Mouse (Mus musculus): ENCODE measurements around the gene Gapdhs. TPM values are rescaled to one million over a fixed set of nuclear protein-coding genes. Genes with fewer than 3 reads are reported as not detected.
A peak's percentile ranks its signal among the peaks of the same experiment; 100 is the strongest.

The Gapdhs gene
- polyA plus RNA-seq, 1 experiment from 2014 or later: 1.5 TPM

DNA sequence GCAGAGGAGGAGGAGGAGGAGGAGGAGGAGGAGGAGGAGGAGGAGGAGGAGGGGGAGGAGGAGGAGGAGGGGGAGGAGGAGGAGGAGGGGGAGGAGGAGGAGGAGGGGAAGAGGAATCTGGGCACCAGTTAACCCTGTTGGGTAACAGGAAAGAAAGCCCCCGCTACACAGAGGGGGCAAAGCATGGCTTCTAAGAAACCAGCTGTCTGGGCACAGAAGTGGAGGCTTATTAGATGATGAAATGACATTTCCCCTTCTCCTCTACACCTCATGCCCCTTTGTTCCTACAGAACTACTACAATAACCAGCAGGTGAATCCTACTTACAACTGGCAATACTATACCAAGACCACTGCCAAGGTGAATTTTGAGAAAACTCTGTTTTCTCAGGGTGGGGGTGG is 34.4 kb upstream of the Gapdhs start:
- no peaks in the 10 kb centered on the region for H3K4me1 ChIP-seq (replicated peaks; ENCODE audit: control insufficient read depth, insufficient read depth, low read length)
- no peak for ATAC-seq (replicated peaks; ENCODE audit: low FRiP score)
- H3K9ac ChIP-seq (ENCODE audit: low read length): no peak overlapping the region
- no peaks in the 10 kb centered on the region for H3K27me3 ChIP-seq (ENCODE audit: control insufficient read depth, insufficient read depth, low read length)
- H3K36me3 ChIP-seq (ENCODE audit: control insufficient read depth, insufficient read depth, low read length): no peaks in the 10 kb centered on the region
- no peak overlapping the region for H3K27ac ChIP-seq (ENCODE audit: low read depth, low read length)
- 86% methylated on average over 1 of the region's 1 CpGs for WGBS
- no peaks in the 10 kb centered on the region for H3K9me3 ChIP-seq (ENCODE audit: control insufficient read depth, low read length)
- H3K4me2 ChIP-seq (ENCODE audit: low read depth, low read length, severe bottlenecking): no peak overlapping the region
- DNase-seq (ENCODE audit: low spot score): no peak
- H3K4me3 ChIP-seq (ENCODE audit: low read depth, low read length): no peak overlapping the region

DNA sequence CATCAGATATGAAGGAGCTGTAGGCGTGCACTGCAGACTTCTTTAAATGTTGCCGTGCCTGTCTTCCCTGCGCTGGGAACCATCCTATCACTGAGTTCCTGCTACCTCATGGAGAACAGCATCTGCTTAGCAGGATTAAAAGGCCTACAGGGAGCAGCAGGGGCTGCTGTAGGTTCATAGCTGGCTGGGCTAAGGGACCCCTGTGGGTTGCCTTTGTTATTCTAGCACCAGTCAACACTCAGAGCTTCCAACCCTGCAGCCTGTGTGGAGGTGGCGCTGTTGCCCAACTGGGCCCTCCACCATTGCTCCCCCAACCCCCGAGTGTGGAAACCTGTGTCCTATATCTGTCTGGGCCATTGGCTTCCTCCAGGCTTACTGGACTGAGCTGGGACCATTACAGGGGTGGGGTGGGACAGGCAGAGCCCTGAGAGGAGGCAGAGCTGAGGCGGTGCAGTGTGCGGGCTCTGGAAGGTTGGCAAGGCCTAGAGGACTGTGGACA is 33.6 kb upstream of the Gapdhs start:
- Histone ChIP-seq H3K9ac (ENCODE audit: low read length) (no peak overlapping the region), H3K4me3 (ENCODE audit: low read depth, low read length) (no peak overlapping the region), H3K27me3 (ENCODE audit: control insufficient read depth, insufficient read depth, low read length) (no peaks in the 10 kb centered on the region), H3K9me3 (ENCODE audit: control insufficient read depth, low read length) (no peaks in the 10 kb centered on the region), H3K4me1 (replicated peaks; ENCODE audit: control insufficient read depth, insufficient read depth, low read length) (no peaks in the 10 kb centered on the region), H3K4me2 (ENCODE audit: low read depth, low read length, severe bottlenecking) (no peak overlapping the region), H3K36me3 (ENCODE audit: control insufficient read depth, insufficient read depth, low read length) (no peaks in the 10 kb centered on the region), H3K27ac (ENCODE audit: low read depth, low read length) (no peak overlapping the region)
- DNase-seq (ENCODE audit: low spot score) (no peak), ATAC-seq (replicated peaks; ENCODE audit: low FRiP score) (no peak)
- 40% methylated on average over 7 of the region's 7 CpGs for WGBS

DNA sequence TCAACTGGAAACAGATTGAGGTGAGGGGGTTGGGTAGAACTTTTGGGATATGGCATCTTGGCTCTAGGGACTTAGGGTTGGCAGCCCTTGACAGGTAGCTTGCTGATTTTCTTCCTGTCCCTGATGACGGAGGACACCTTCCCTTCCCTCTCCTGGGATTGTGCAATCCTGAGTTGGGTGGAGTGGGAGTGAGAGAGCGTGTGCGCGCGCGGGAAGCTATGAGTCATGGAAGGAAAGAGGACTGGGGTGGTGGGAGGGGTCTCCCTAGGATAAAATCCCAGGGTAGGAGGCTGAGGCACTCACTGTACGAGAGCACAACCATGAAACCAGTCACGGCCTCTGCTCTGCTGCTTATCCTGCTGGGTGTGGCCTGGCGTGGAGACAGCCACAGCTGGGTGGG is 32.6 kb upstream of the Gapdhs start:
- no peaks in the 10 kb centered on the region for H3K36me3 ChIP-seq (ENCODE audit: control insufficient read depth, insufficient read depth, low read length)
- no peaks in the 10 kb centered on the region for H3K27me3 ChIP-seq (ENCODE audit: control insufficient read depth, insufficient read depth, low read length)
- no peak overlapping the region for H3K4me3 ChIP-seq (ENCODE audit: low read depth, low read length)
- no peak overlapping the region for H3K4me2 ChIP-seq (ENCODE audit: low read depth, low read length, severe bottlenecking)
- no peak for ATAC-seq (replicated peaks; ENCODE audit: low FRiP score)
- H3K4me1 ChIP-seq (replicated peaks; ENCODE audit: control insufficient read depth, insufficient read depth, low read length): no peaks in the 10 kb centered on the region
- WGBS: 95% methylated on average over 9 of the region's 9 CpGs
- no peak overlapping the region for H3K9ac ChIP-seq (ENCODE audit: low read length)
- H3K27ac ChIP-seq (ENCODE audit: low read depth, low read length): no peak overlapping the region
- H3K9me3 ChIP-seq (ENCODE audit: control insufficient read depth, low read length): peaks cover 2% of the 10 kb centered on the region; the same call in 1 of the 2 replicates
- DNase-seq (ENCODE audit: low spot score): no peak

- DNase-seq (ENCODE audit: low spot score) (no peak), ATAC-seq (replicated peaks; ENCODE audit: low FRiP score) (no peak)
- no peak overlapping the region for H3K4me2 ChIP-seq (ENCODE audit: low read depth, low read length, severe bottlenecking)
- H3K36me3 ChIP-seq (ENCODE audit: control insufficient read depth, insufficient read depth, low read length): no peaks in the 10 kb centered on the region
- whole genome bisulfite sequencing: 34% methylated on average over 9 of the region's 9 CpGs
- no peaks in the 10 kb centered on the region for H3K4me1 ChIP-seq (replicated peaks; ENCODE audit: control insufficient read depth, insufficient read depth, low read length)
- peaks cover 2% of the 10 kb centered on the region; the same call in 1 of the 2 replicates for H3K9me3 ChIP-seq (ENCODE audit: control insufficient read depth, low read length)
- no peak overlapping the region for H3K9ac ChIP-seq (ENCODE audit: low read length)
- no peaks in the 10 kb centered on the region for H3K27me3 ChIP-seq (ENCODE audit: control insufficient read depth, insufficient read depth, low read length)
- no peak overlapping the region for H3K27ac ChIP-seq (ENCODE audit: low read depth, low read length)
- H3K4me3 ChIP-seq (ENCODE audit: low read depth, low read length): no peak overlapping the region
Observed at GRCm38 (mm10) chr7:30769236-30769635, 25.8 kb upstream of the Gapdhs start.

GRCm38 (mm10) chr7:30766408-30766807 is 22.9 kb upstream of the Gapdhs start:
- H3K9me3 ChIP-seq (ENCODE audit: control insufficient read depth, low read length): no peaks in the 10 kb centered on the region
- 94% methylated on average over 4 of the region's 4 CpGs for WGBS
- no peak overlapping the region for H3K4me3 ChIP-seq (ENCODE audit: low read depth, low read length)
- DNase-seq (ENCODE audit: low spot score) (no peak), ATAC-seq (replicated peaks; ENCODE audit: low FRiP score) (no peak)
- no peak overlapping the region for H3K9ac ChIP-seq (ENCODE audit: low read length)
- no peaks in the 10 kb centered on the region for H3K36me3 ChIP-seq (ENCODE audit: control insufficient read depth, insufficient read depth, low read length)
- H3K4me1 ChIP-seq (replicated peaks; ENCODE audit: control insufficient read depth, insufficient read depth, low read length): no peaks in the 10 kb centered on the region
- no peak overlapping the region for H3K27ac ChIP-seq (ENCODE audit: low read depth, low read length)
- no peak overlapping the region for H3K4me2 ChIP-seq (ENCODE audit: low read depth, low read length, severe bottlenecking)
- no peaks in the 10 kb centered on the region for H3K27me3 ChIP-seq (ENCODE audit: control insufficient read depth, insufficient read depth, low read length)

DNA sequence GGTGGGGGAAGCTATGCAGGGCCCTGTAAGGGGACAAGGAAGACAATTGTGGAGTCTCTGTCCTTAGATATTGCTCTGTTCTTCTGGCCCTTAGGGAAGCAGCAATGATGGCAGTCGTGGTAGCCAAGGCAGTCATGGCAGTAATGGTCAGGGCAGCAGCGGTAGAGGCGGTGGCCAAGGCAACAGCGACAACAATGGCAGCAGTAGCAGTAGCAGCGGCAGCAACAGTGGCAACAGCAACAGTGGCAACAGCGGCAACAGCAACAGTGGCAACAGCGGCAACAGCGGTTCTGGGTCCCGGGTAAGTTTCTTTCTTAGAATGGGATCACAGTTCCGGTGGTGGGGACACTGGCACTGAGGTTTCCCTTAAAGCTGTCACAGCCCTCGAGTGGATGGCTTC is 21.7 kb upstream of the Gapdhs start:
- Histone ChIP-seq H3K27ac (ENCODE audit: low read depth, low read length) (no peak overlapping the region), H3K4me3 (ENCODE audit: low read depth, low read length) (no peak overlapping the region), H3K4me2 (ENCODE audit: low read depth, low read length, severe bottlenecking) (no peak overlapping the region), H3K27me3 (ENCODE audit: control insufficient read depth, insufficient read depth, low read length) (no peaks in the 10 kb centered on the region), H3K9ac (ENCODE audit: low read length) (no peak overlapping the region), H3K4me1 (replicated peaks; ENCODE audit: control insufficient read depth, insufficient read depth, low read length) (no peaks in the 10 kb centered on the region), H3K36me3 (ENCODE audit: control insufficient read depth, insufficient read depth, low read length) (no peaks in the 10 kb centered on the region), H3K9me3 (ENCODE audit: control insufficient read depth, low read length) (no peaks in the 10 kb centered on the region)
- WGBS: 44% methylated on average over 11 of the region's 11 CpGs
- ATAC-seq (replicated peaks; ENCODE audit: low FRiP score): no peak
- DNase-seq (ENCODE audit: low spot score): peak; percentile 58

DNA sequence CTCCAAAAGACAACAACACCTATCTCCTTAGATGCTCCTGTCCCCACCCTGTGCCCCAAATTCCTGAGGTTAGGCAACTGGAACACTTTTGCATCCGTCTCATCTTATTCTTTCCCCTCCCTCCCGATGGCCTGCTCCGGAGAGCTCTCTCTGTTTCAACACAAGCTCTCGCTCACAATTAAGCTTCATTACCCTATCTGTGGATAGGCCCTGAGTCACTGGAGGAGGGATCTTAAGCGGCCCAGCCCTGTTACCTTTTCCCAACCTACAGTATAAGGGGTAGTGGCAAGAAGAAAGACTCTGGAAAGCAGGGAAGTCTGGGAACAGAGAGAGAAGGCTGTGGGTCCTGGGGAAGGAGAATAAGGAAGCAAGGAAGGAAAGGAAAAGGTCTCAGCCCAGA is 20.0 kb upstream of the Gapdhs start, which contains the start of gene Dmkn:
TSS of gene Dmkn (plus strand) at position 301 of the 400 bp plus-strand sequence.
- 44% methylated on average over 5 of the region's 5 CpGs for WGBS

GRCm38 (mm10) chr7:30761769-30762352 is 18.4 kb upstream of the Gapdhs start:
- no peak overlapping the region for H3K4me3 ChIP-seq (ENCODE audit: low read depth, low read length)
- DNase-seq (ENCODE audit: low spot score) (no peak), ATAC-seq (replicated peaks; ENCODE audit: low FRiP score) (no peak)
- no peaks in the 10 kb centered on the region for H3K9me3 ChIP-seq (ENCODE audit: control insufficient read depth, low read length)
- H3K27ac ChIP-seq (ENCODE audit: low read depth, low read length): no peak overlapping the region
- H3K4me1 ChIP-seq (replicated peaks; ENCODE audit: control insufficient read depth, insufficient read depth, low read length): no peaks in the 10 kb centered on the region
- H3K36me3 ChIP-seq (ENCODE audit: control insufficient read depth, insufficient read depth, low read length): no peaks in the 10 kb centered on the region
- H3K4me2 ChIP-seq (ENCODE audit: low read depth, low read length, severe bottlenecking): no peak overlapping the region
- no peak overlapping the region for H3K9ac ChIP-seq (ENCODE audit: low read length)
- 81% methylated on average over 4 of the region's 4 CpGs for WGBS
- no peaks in the 10 kb centered on the region for H3K27me3 ChIP-seq (ENCODE audit: control insufficient read depth, insufficient read depth, low read length)

More for the DNA sequence above, 20.0 kb upstream of the Gapdhs start, which contains the start of gene Dmkn:
- Histone ChIP-seq H3K4me1 (replicated peaks; ENCODE audit: control insufficient read depth, insufficient read depth, low read length) (no peaks in the 10 kb centered on the region), H3K27ac (ENCODE audit: low read depth, low read length) (no peak within 1 kb of the TSS), H3K36me3 (ENCODE audit: control insufficient read depth, insufficient read depth, low read length) (no peaks in the 10 kb centered on the region), H3K27me3 (ENCODE audit: control insufficient read depth, insufficient read depth, low read length) (no peaks in the 10 kb centered on the region), H3K4me3 (ENCODE audit: low read depth, low read length) (no peak within 1 kb of the TSS), H3K9me3 (ENCODE audit: control insufficient read depth, low read length) (no peaks in the 10 kb centered on the region), H3K4me2 (ENCODE audit: low read depth, low read length, severe bottlenecking) (no peak within 1 kb of the TSS), H3K9ac (ENCODE audit: low read length) (no peak within 1 kb of the TSS)
- DNase-seq (ENCODE audit: low spot score): no peak
- ATAC-seq (replicated peaks; ENCODE audit: low FRiP score): no peak

GRCm38 (mm10) chr7:30758853-30759252 is 15.4 kb upstream of the Gapdhs start:
- H3K4me1 ChIP-seq (replicated peaks; ENCODE audit: control insufficient read depth, insufficient read depth, low read length): no peaks in the 10 kb centered on the region
- DNase-seq (ENCODE audit: low spot score) (peak; percentile 62), ATAC-seq (replicated peaks; ENCODE audit: low FRiP score) (no peak)
- H3K4me2 ChIP-seq (ENCODE audit: low read depth, low read length, severe bottlenecking): no peak overlapping the region
- H3K9me3 ChIP-seq (ENCODE audit: control insufficient read depth, low read length): no peaks in the 10 kb centered on the region; the same call in 1 of the 2 replicates
- H3K27me3 ChIP-seq (ENCODE audit: control insufficient read depth, insufficient read depth, low read length): no peaks in the 10 kb centered on the region
- 40% methylated on average over 4 of the region's 4 CpGs for WGBS
- peaks cover 3% of the 10 kb centered on the region; the same call in 1 of the 2 replicates for H3K36me3 ChIP-seq (ENCODE audit: control insufficient read depth, insufficient read depth, low read length)
- H3K4me3 ChIP-seq (ENCODE audit: low read depth, low read length): no peak overlapping the region
- no peak overlapping the region for H3K9ac ChIP-seq (ENCODE audit: low read length)
- H3K27ac ChIP-seq (ENCODE audit: low read depth, low read length): no peak overlapping the region
